In genomic region chr5:32459882-32460751, GRCm38 (mm10) we compare ENCODE assay signal across 8 mouse cellular contexts. TPM values are rescaled to one million over a fixed set of nuclear protein-coding genes. Genes with fewer than 3 reads are reported as not detected.
DNase-seq lines count a peak whose midpoint lies in the region; ATAC-seq lines count a peak whose summit lies in the region.

No protein-coding gene starts in this region.

- DNase-seq in adrenal gland, postnatal 10 days: peak; percentile 67
- no peak for DNase-seq in adrenal gland, adult 18-20 months (ENCODE audit: low spot score in 2 of 2)
- peak; percentile 77 for DNase-seq in MN1 (ENCODE audit: low spot score)
- peak; percentile 84 for DNase-seq in embryonic facial prominence, embryonic 14.5 days (ENCODE audit: low spot score)
- DNase-seq in heart, postnatal 14 days: peak; percentile 49 to 60
- peak; percentile 41 for DNase-seq in limb, embryonic 10.5 days (ENCODE audit: low spot score)
- DNase-seq in thymus, postnatal 0 days (ENCODE audit: low spot score): peak; percentile 18

- H3K4me3 ChIP-seq in embryonic facial prominence, embryonic 14.5 days (ENCODE audit: low read depth, low read length): peak overlapping the region; percentile 87
- H3K4me3 ChIP-seq in limb, embryonic 10.5 days: peak overlapping the region; percentile 98
- peak overlapping the region; percentile 96 for H3K4me3 ChIP-seq in midbrain, embryonic 12.5 days

- no peaks in the 10 kb centered on the region for H3K36me3 ChIP-seq in embryonic facial prominence, embryonic 14.5 days (ENCODE audit: control insufficient read depth, insufficient read depth, low read length)
- H3K36me3 ChIP-seq in limb, embryonic 10.5 days: no peaks in the 10 kb centered on the region
- no peaks in the 10 kb centered on the region for H3K36me3 ChIP-seq in midbrain, embryonic 12.5 days

- peaks cover 6% of the 10 kb centered on the region; the same call in 1 of the 2 replicates for H3K4me1 ChIP-seq in embryonic facial prominence, embryonic 14.5 days (ENCODE audit: control insufficient read depth, insufficient read depth, low read length)
- H3K4me1 ChIP-seq in limb, embryonic 10.5 days: peaks cover 8% of the 10 kb centered on the region; the same call in 1 of the 2 replicates
- peaks cover 12% of the 10 kb centered on the region for H3K4me1 ChIP-seq in midbrain, embryonic 12.5 days

- no peaks in the 10 kb centered on the region for H3K9me3 ChIP-seq in embryonic facial prominence, embryonic 14.5 days (ENCODE audit: control insufficient read depth, low read length)
- H3K9me3 ChIP-seq in limb, embryonic 10.5 days (replicated peaks): no peaks in the 10 kb centered on the region
- no peaks in the 10 kb centered on the region for H3K9me3 ChIP-seq in midbrain, embryonic 12.5 days

- no peak for ATAC-seq in embryonic facial prominence, embryonic 14.5 days (ENCODE audit: low read depth)
- ATAC-seq in midbrain, embryonic 12.5 days (ENCODE audit: low FRiP score, low read depth): no peak

- peak overlapping the region; percentile 99 for H3K9ac ChIP-seq in embryonic facial prominence, embryonic 14.5 days (ENCODE audit: low read depth, low read length)
- peak overlapping the region; percentile 99 for H3K9ac ChIP-seq in midbrain, embryonic 12.5 days (replicated peaks)

- WGBS in embryonic facial prominence, embryonic 14.5 days: under 1% methylated on average over 19 of the region's 19 CpGs
- under 1% methylated on average over 19 of the region's 19 CpGs for WGBS in limb, embryonic 10.5 days
- WGBS in midbrain, embryonic 12.5 days: under 1% methylated on average over 19 of the region's 19 CpGs

- peak overlapping the region; percentile 62 for H3K4me2 ChIP-seq in embryonic facial prominence, embryonic 14.5 days (ENCODE audit: low read depth, low read length)
- peak overlapping the region; percentile 59 for H3K4me2 ChIP-seq in midbrain, embryonic 12.5 days (replicated peaks)

- H3K27me3 ChIP-seq in embryonic facial prominence, embryonic 14.5 days (replicated peaks; ENCODE audit: control insufficient read depth, insufficient read depth, low read length): no peaks in the 10 kb centered on the region
- no peaks in the 10 kb centered on the region for H3K27me3 ChIP-seq in limb, embryonic 10.5 days (ENCODE audit: low read depth, poor library complexity, severe bottlenecking)
- H3K27me3 ChIP-seq in midbrain, embryonic 12.5 days: no peaks in the 10 kb centered on the region

- intact Hi-C loops in heart, postnatal 14 days (cut with DNase I): loop anchor here (1.0 to 5.0 kb wide), 3 partner anchors 47 to 323 kb away; partner anchors contain the start of gene Fosl2

- H3K27ac ChIP-seq in embryonic facial prominence, embryonic 14.5 days (replicated peaks; ENCODE audit: low read depth, low read length): peak overlapping the region; percentile 100
- peak overlapping the region; percentile 100 for H3K27ac ChIP-seq in limb, embryonic 10.5 days
- peak overlapping the region; percentile 99 for H3K27ac ChIP-seq in midbrain, embryonic 12.5 days (replicated peaks)

RNA-seq across cellular contexts. Expression of gene Ppp1cb, which starts 1.5 kb away (rescaled TPM):
- total RNA-seq in adrenal gland, postnatal 10 days (2021): 100 to 1,000 TPM; 287 to 317 TPM
- 100 to 1,000 TPM; 347 to 518 TPM for total RNA-seq in adrenal gland, adult 18-20 months (2021)
- polyA plus RNA-seq in embryonic facial prominence, embryonic 14.5 days (2014; fragmentation: Nextera tagmentation; extraction: Ambion mirVana): 197 and 221 TPM in 2 replicates
- total RNA-seq in heart, postnatal 14 days (2021): 100 to 1,000 TPM; 476 to 479 TPM
- 206 and 237 TPM in 2 replicates for polyA plus RNA-seq in limb, embryonic 10.5 days (2016; fragmentation: Nextera tagmentation; extraction: Ambion mirVana)
- polyA plus RNA-seq in midbrain, embryonic 12.5 days (2016; fragmentation: Nextera tagmentation; extraction: Ambion mirVana): 209 and 222 TPM in 2 replicates
- 207 TPM in 2 replicates for polyA plus RNA-seq in thymus, postnatal 0 days (2015; fragmentation: Nextera tagmentation; extraction: Ambion mirVana)

Comparison
In these comparisons a context has a peak if more than half of its experiments do, and no peak if none do; other contexts are left out.
1. DNase-seq: peak in adrenal gland, postnatal 10 days (single experiment), MN1 (single experiment), embryonic facial prominence, embryonic 14.5 days (single experiment), heart, postnatal 14 days (2 of 2), limb, embryonic 10.5 days (single experiment) and thymus, postnatal 0 days (single experiment); none in adrenal gland, adult 18-20 months (0 of 2).
2. Peak in every context shown above with its lines, with median percentiles within 50 percentile points of each other: H3K27ac ChIP-seq and H3K4me3 ChIP-seq.